Mouse (Mus musculus) testis, adult 2 months (tissue): ENCODE measurements around the gene Stap1. TPM values are rescaled to one million over a fixed set of nuclear protein-coding genes. Genes with fewer than 3 reads are reported as not detected.

ENCODE experiments used
- H3K27ac ChIP-seq: fragments of 200-500 bp; 2 replicates; pipeline ENCODE4 v1.5.1; 2012; ENCODE audit warnings: low read depth, low read length; ENCODE audit not compliant: control insufficient read depth, insufficient read depth
- H3K27me3 ChIP-seq: fragments of 200-500 bp; 2 replicates; pipeline ENCODE4 v1.6.1; 2012; ENCODE audit warnings: mild to moderate bottlenecking, low read length, moderate library complexity; ENCODE audit not compliant: control insufficient read depth, insufficient read depth
- H3K36me3 ChIP-seq: fragments of 200-500 bp; 2 replicates; pipeline ENCODE4 v1.6.1; 2012; ENCODE audit warnings: mild to moderate bottlenecking, low read length; ENCODE audit not compliant: control insufficient read depth, insufficient read depth
- H3K4me1 ChIP-seq: fragments of 200-500 bp; 2 replicates; pipeline ENCODE4 v1.6.1; 2012; ENCODE audit warnings: low read length; ENCODE audit not compliant: control insufficient read depth, insufficient read depth
- H3K4me3 ChIP-seq: fragments of 200-500 bp; 2 replicates; pipeline ENCODE4 v1.5.1; 2012; ENCODE audit warnings: low read depth, mild to moderate bottlenecking, low read length, moderate library complexity, mixed read lengths; ENCODE audit not compliant: control insufficient read depth
- CTCF ChIP-seq: fragments of 200-500 bp; IDR thresholded peaks from 2 replicates; pipeline ENCODE4 v1.5.1; 2012; ENCODE audit warnings: low read depth, mild to moderate bottlenecking, inconsistent platforms, low read length, moderate library complexity; ENCODE audit not compliant: control insufficient read depth, insufficient read depth, insufficient replicate concordance
- POLR2A ChIP-seq: fragments of 200-500 bp; IDR thresholded peaks from 2 replicates; pipeline ENCODE4 v1.6.1; 2012; ENCODE audit warnings: low read depth, mild to moderate bottlenecking, inconsistent platforms, low read length, moderate library complexity; ENCODE audit not compliant: control insufficient read depth
- polyA plus RNA-seq: library from polyadenylated mRNA; depleted of rRNA; stranded (reverse); fragments of >200 nt; gene quantifications from 2 replicates; pipeline ENCODE4 v1.2.3, GENCODE M21; 2012

Gene Stap1
- polyA plus RNA-seq, 1 experiment, result 0.27 TPM

DNA sequence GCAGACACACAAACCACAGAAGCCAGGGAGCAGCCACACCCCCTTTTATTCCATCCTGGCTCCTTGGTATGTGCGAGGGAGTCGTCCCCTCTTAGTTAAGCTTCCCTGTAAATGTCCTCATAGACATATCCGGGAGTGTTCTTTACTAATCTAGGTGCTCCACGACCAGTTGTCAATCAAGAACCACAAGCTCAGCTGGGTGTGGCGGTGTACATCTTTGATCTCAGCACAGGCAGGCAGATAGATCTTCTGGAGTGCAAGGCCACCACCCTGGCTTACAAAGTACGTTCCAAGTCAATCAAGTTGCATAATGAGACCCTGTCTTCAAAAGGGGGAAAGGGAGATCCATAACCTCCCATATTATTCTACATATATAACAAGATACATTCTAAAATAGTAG, 2.4 kb upstream of the Stap1 start:
- TF ChIP-seq POLR2A (no peak), CTCF (no peak)
- Histone ChIP-seq H3K4me1 (peaks cover 6% of the 10 kb centered on the region), H3K27me3 (no peaks in the 10 kb centered on the region), H3K4me3 (no peak overlapping the region), H3K36me3 (no peaks in the 10 kb centered on the region), H3K27ac (no peak overlapping the region)

DNA sequence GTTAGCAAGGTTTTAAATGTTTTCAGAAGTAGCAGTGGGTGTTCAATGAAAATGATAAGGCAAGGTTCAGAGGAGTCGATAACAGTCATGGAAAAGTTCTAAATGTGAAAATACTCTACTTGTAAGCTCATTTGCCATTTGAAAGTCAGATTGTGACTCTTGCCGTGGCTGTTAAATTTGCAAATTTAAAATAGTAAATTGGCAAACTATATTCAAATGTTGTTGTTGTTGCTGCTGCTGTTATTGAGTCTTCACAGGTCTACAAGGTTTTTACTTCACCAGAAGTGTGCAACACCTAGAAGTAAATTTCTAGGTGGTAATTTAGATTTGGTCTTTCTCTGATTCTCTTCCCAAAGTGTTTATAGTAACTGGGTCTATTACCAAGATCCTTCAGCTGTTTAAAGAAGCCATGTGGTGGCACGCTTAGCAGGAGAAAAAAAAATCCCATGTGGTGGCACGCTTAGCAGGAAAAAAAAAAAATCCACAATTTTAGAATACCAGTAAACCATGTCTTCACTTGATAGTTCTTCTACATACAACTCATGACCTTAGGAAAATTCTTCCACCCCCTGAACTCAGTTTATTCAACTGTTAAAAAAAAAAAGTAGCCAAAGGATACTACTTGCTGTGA, 1.3 kb downstream of the Stap1 start:
- Histone ChIP-seq H3K27ac (no peak overlapping the region), H3K4me1 (no peaks in the 10 kb centered on the region), H3K27me3 (no peaks in the 10 kb centered on the region), H3K4me3 (no peak overlapping the region), H3K36me3 (no peaks in the 10 kb centered on the region)
- TF ChIP-seq POLR2A (no peak), CTCF (no peak)

DNA sequence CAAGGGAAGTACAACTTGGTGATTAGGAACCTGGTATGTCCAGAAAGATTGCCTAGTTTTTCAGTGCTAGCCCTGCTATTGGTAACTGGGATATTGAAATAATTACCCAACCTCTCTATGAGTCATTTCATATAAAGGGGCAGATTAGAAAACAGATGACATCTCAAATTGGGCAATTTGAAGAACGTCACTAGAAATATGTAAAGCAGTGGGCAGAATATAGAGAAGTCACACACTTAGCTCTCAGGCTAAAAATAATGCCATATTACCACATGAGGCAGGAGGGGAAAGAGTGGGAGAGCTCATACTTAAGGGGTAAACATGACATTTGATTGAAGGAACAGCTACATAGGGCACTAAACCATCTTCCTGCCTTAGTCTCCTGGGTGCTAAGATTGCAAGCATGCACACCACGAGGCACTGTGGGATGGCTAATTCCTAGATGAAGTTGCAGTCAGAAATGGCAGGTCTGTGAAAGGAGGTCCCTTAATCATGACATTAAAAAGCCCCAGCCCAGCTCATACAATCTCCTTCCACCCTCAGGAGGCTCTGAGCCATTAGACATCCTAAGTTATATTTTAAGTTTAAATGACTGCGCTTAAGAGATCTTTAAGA, 7.3 kb downstream of the Stap1 start:
- Histone ChIP-seq H3K4me1 (no peaks in the 10 kb centered on the region), H3K27me3 (no peaks in the 10 kb centered on the region), H3K4me3 (no peak overlapping the region), H3K36me3 (no peaks in the 10 kb centered on the region), H3K27ac (no peak overlapping the region)
- TF ChIP-seq POLR2A (no peak), CTCF (no peak)

DNA sequence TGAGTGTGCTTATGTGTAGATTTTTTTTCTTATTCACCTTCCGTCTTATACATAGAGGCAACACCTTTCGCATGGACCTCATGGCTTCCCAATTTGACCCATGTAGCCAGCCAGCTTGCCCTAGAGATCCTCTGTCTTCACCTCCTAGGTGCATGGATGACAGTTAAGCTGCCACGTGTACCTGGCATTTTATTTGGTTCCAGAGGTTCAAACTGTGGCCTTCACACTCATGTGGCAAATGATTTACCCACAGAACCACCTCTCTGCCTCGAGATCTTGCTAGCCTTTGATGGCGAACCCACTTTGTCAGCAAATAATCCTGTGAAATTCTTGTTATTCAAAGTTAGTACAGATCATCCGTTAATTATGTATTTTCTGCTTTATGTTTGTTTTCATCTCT, 12.4 kb downstream of the Stap1 start:
- Histone ChIP-seq H3K27me3 (no peaks in the 10 kb centered on the region), H3K4me3 (no peak overlapping the region), H3K4me1 (no peaks in the 10 kb centered on the region), H3K27ac (no peak overlapping the region), H3K36me3 (no peaks in the 10 kb centered on the region)
- TF ChIP-seq CTCF (no peak), POLR2A (no peak)

DNA sequence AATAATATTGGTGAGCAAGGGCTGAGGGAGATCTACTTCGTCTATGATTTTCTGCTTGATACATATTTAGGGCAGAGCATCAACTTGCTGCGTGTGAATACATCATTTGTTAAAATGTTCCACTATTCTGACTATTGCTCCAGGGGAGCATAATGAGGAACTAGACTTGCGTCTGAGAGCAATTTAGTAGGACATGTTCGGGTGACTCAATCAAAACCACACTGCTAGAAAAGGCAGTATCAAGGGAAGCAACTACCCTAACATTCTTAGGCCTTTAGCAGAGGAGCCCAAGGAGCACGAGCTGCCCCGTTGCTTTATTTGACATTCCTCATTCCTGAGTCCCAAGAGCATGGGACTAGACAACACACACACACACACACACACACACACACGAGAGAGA, 13.4 kb downstream of the Stap1 start:
- TF ChIP-seq POLR2A, result no peak
- TF ChIP-seq CTCF, result no peak
- no peaks in the 10 kb centered on the region for H3K36me3 ChIP-seq
- no peaks in the 10 kb centered on the region for H3K27me3 ChIP-seq
- H3K4me1 ChIP-seq, result no peaks in the 10 kb centered on the region
- no peak overlapping the region for H3K27ac ChIP-seq
- H3K4me3 ChIP-seq, result no peak overlapping the region

DNA sequence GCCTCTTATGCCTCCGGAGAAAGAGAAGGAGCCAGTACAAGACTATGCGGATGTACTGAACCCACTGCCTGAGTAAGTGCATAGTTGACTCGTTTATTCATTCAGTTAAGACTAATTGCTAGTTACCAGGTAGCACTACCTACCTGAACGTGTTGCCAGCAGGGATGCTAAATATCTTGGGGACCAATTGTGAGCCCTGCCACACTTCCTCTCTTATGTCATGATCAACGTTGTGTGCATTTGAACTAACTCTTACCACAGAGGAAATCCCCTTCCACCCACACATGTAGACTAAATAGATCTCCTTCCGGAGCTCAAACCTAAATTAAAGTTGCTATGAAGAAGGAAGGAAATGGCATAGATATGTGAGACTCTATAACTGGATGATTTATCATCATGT, 15.2 kb downstream of the Stap1 start:
- Histone ChIP-seq H3K27ac (no peak overlapping the region), H3K4me3 (no peak overlapping the region), H3K27me3 (no peaks in the 10 kb centered on the region), H3K36me3 (no peaks in the 10 kb centered on the region), H3K4me1 (no peaks in the 10 kb centered on the region)
- TF ChIP-seq POLR2A (no peak), CTCF (no peak)

DNA sequence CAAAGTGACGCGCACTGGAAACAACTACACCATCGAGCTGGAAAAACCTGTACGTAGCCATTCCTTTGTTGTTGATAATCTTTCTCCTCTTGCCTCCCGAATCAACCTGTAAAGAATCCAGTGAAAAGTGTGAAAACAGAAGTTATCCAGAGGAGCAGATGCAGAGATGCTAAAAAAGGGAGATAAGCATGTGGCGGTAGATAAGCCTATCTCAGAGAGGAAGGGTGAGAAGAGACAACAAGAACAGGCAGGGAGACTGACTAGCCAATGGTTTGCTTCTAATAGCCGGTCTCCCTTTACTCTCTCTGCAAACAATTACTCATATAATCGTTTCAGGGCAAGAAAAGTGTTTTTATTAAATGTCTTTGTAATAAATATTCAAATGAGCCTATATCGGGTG, 23.2 kb downstream of the Stap1 start:
- Histone ChIP-seq H3K4me3 (no peak overlapping the region), H3K27ac (no peak overlapping the region), H3K27me3 (no peaks in the 10 kb centered on the region), H3K36me3 (no peaks in the 10 kb centered on the region), H3K4me1 (no peaks in the 10 kb centered on the region)
- TF ChIP-seq POLR2A (no peak), CTCF (no peak)
